Mouse (Mus musculus) kidney, postnatal 0 days (tissue): Measurements from ENCODE around the gene Uhrf1bp1. TPM values are rescaled to one million over a fixed set of nuclear protein-coding genes. Genes with fewer than 3 reads are reported as not detected.
A peak's percentile ranks its signal among the peaks of the same experiment; 100 is the strongest.

Source experiments
- ATAC-seq: fragments of 200-750 bp; cut with Nextera tagmentation; replicated peaks from 2 replicates; pipeline ENCODE4 v1.8.0; 2017; ENCODE audit warnings: low read depth, moderate number of reproducible peaks, moderate TSS enrichment, moderate library complexity; ENCODE audit not compliant: low FRiP score
- DNase-seq: peaks from one replicate; pipeline ENCODE4 v3.0.0-alpha.2; 2016; ENCODE audit warnings: low spot score
- H3K27ac ChIP-seq: fragments of 300-500 bp; sonication (generic); 2 replicates; pipeline ENCODE4 v1.5.1; 2014; ENCODE audit warnings: mild to moderate bottlenecking
- H3K27me3 ChIP-seq: fragments of 300-500 bp; sonication (generic); 2 replicates; pipeline ENCODE4 v1.6.1; 2014; ENCODE audit warnings: low read length, mixed read lengths; ENCODE audit not compliant: insufficient read depth
- H3K36me3 ChIP-seq: fragments of 300-500 bp; sonication (generic); 2 replicates; pipeline ENCODE4 v1.6.1; 2014; ENCODE audit warnings: low read length, mixed read lengths; ENCODE audit not compliant: insufficient read depth
- H3K4me1 ChIP-seq: fragments of 300-500 bp; sonication (generic); replicated peaks from 2 replicates; pipeline ENCODE4 v1.6.1; 2014; ENCODE audit warnings: antibody characterized with exemption, low read length, mixed read lengths; ENCODE audit not compliant: insufficient read depth
- H3K4me2 ChIP-seq: fragments of 300-500 bp; sonication (generic); 2 replicates; pipeline ENCODE4 v1.6.1; 2014; ENCODE audit warnings: mild to moderate bottlenecking, low read length, moderate library complexity, mixed read lengths
- H3K4me3 ChIP-seq: fragments of 300-500 bp; sonication (generic); replicated peaks from 2 replicates; pipeline ENCODE4 v1.5.1; 2014; ENCODE audit warnings: low read depth, low read length
- H3K9ac ChIP-seq: fragments of 300-500 bp; sonication (generic); 2 replicates; pipeline ENCODE4 v1.6.1; 2014; ENCODE audit warnings: low read depth, low read length
- H3K9me3 ChIP-seq: fragments of 300-500 bp; sonication (generic); replicated peaks from 2 replicates; pipeline ENCODE4 v1.6.1; 2016; ENCODE audit warnings: low read length, inconsistent platforms, mixed read lengths
- CTCF ChIP-seq: IDR thresholded peaks from 2 replicates; pipeline ENCODE4 v1.5.1; 2016; ENCODE audit warnings: antibody characterized with exemption, low read depth, mild to moderate bottlenecking, moderate library complexity
- WGBS: fragments of 180-500 bp; shearing (Covaris S2); extraction: QIAGEN DNeasy Blood & Tissue Kit; methylation state at CpG from one replicate; pipeline ENCODE4 v1.1.7; 2014; 5-methylcytosine and 5-hydroxymethylcytosine counted together
- polyA plus RNA-seq: library from polyadenylated mRNA; unstranded; fragments of >200 nt; fragmentation: Nextera tagmentation; extraction: Ambion mirVana; gene quantifications from 2 replicates; pipeline ENCODE4 v1.2.1, GENCODE M21; 2015

Uhrf1bp1 gene
- polyA plus RNA-seq, 1 experiment from 2014 or later = 3.4 TPM

DNA sequence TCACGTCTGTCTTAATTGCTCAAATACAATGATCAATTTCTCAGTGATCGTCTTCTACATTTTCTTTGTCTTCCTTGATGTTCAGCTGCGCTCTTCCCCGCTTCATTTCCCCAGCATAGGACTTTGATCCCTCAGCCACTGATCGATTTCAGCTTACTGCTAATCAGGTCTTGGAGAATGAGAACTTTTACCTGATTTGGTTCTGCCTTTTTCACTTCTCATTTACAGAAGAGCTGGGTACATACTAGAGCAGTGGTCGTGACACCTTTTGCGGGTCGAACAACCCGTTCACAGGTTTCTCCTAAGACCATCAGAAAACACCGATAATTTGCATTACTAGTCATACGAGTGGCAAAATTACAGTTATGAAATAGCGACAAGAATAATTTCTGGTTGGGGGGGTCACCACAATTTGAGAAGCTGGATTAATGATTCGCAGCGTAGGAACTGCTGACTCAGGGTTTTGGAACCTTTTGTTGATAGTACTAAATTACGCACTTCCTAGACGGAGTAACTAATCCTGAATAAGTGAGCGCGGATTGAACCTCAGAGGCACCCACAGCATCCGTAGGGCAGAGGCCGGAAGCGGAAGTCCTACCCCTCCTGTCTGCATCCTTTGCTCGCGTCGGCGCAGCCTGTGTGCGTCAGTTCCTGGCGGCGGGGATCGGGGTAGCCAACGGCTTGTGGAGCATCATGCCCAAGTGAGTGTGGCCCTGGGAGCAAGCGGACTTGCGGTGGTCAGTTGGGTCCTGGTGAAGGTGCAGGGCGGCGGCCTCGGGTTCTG, 16.6 kb upstream of the Uhrf1bp1 start:
- Histone ChIP-seq H3K4me2 (peak overlapping the region; percentile 77), H3K36me3 (peaks cover 17% of the 10 kb centered on the region; the same call in 1 of the 2 replicates), H3K4me3 (peak overlapping the region; percentile 84), H3K9me3 (no peaks in the 10 kb centered on the region), H3K27me3 (no peaks in the 10 kb centered on the region), H3K27ac (peak overlapping the region; percentile 56), H3K9ac (peak overlapping the region; percentile 83), H3K4me1 (peaks cover 4% of the 10 kb centered on the region; the same call in 1 of the 2 replicates)
- peak; percentile 98 for ATAC-seq
- peak; percentile 99 for DNase-seq
- TF ChIP-seq CTCF = peak; percentile 7; the same call in 1 of the 2 replicates
- WGBS = 1% methylated on average over 35 of the region's 35 CpGs

GRCm38 (mm10) chr17:27848351-27848750, 7.9 kb upstream of the Uhrf1bp1 start:
- peak; percentile 16; the same call in 1 of the 2 replicates for TF ChIP-seq CTCF
- Histone ChIP-seq H3K36me3 (peaks cover 58% of the 10 kb centered on the region), H3K27ac (no peak overlapping the region), H3K4me1 (no peaks in the 10 kb centered on the region), H3K27me3 (no peaks in the 10 kb centered on the region), H3K9me3 (no peaks in the 10 kb centered on the region), H3K4me3 (no peak overlapping the region), H3K4me2 (no peak overlapping the region), H3K9ac (no peak overlapping the region)
- DNase-seq (no peak), ATAC-seq (no peak)
- WGBS = 97% methylated on average over 1 of the region's 1 CpGs

DNA sequence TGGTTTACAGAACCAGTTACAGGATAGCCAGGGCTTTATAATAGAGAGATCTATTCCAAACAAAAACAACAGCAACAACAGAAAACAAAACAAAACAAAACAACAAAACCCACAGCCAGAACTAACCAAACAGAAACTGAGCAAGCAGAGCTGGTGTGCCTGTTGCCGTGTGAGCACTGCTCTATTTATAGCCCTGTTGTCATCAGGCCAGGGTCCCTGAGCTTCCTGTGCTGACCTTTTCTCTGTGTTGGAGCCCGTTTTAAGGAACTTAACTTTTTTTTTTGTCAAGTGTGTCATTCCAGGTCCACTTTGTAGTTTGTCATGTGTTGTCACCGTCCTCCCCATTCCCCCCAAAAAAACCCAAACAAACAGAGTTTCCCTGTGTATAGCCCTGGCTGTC, 5.2 kb upstream of the Uhrf1bp1 start:
- Histone ChIP-seq H3K36me3 (peaks cover 48% of the 10 kb centered on the region), H3K27me3 (no peaks in the 10 kb centered on the region), H3K9me3 (no peaks in the 10 kb centered on the region), H3K4me2 (no peak overlapping the region), H3K4me3 (no peak overlapping the region), H3K27ac (no peak overlapping the region), H3K4me1 (no peaks in the 10 kb centered on the region), H3K9ac (no peak overlapping the region)
- DNase-seq = no peak
- no peak for TF ChIP-seq CTCF
- no peak for ATAC-seq
- 59% methylated on average over 3 of the region's 3 CpGs for WGBS

DNA sequence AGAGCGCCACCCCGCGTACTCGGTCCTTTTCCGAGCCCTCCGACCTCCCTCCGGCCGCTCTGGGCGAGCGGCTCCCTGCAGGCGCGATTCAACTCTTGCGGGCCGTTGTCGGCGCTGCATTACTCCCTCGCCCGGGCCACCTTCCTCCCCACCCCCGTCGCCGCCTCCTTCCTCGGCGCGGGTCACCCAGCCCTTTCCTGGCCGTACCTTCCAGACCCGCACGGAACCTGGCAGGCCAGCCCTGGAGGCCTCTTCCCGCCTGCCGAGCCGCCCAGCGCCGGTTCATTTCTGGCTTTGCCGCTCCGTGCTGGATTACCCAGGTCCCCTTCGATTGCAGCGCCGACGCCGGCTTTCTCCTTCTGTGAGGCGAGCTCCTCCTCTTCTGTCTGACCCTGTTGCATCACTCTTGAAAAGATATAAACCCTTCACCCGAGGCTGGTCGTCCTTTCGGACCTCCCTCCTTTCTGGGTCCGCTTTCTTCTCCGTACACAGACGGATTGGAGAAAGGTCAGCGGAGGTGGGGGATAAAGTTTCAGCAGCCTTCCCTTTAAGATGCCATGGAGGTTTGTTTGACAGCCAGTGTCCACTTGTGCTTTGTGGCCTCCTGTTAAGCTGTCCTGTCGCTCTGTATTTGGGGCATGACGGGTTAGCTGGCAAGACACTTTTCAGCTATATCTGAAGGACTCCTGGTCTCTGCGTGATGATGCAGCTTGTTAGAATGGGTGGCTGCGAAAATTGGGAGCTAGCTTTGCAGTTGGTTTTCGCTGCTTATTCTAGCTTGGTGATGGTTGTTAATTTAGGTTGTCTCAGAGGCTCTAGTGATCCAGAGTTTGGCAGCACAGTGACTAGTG, 782 bp downstream of the Uhrf1bp1 start:
- no peak for TF ChIP-seq CTCF
- H3K36me3 ChIP-seq = peaks cover 16% of the 10 kb centered on the region; the same call in 1 of the 2 replicates
- H3K27me3 ChIP-seq = no peaks in the 10 kb centered on the region
- no peaks in the 10 kb centered on the region for H3K9me3 ChIP-seq
- DNase-seq (peak; percentile 74), ATAC-seq (peak; percentile 73)
- peak overlapping the region; percentile 89 for H3K4me2 ChIP-seq
- H3K27ac ChIP-seq = peak overlapping the region; percentile 89
- peaks cover 18% of the 10 kb centered on the region for H3K4me1 ChIP-seq
- H3K9ac ChIP-seq = peak overlapping the region; percentile 92
- peak overlapping the region; percentile 93 for H3K4me3 ChIP-seq
- 1% methylated on average over 43 of the region's 52 CpGs for WGBS

DNA sequence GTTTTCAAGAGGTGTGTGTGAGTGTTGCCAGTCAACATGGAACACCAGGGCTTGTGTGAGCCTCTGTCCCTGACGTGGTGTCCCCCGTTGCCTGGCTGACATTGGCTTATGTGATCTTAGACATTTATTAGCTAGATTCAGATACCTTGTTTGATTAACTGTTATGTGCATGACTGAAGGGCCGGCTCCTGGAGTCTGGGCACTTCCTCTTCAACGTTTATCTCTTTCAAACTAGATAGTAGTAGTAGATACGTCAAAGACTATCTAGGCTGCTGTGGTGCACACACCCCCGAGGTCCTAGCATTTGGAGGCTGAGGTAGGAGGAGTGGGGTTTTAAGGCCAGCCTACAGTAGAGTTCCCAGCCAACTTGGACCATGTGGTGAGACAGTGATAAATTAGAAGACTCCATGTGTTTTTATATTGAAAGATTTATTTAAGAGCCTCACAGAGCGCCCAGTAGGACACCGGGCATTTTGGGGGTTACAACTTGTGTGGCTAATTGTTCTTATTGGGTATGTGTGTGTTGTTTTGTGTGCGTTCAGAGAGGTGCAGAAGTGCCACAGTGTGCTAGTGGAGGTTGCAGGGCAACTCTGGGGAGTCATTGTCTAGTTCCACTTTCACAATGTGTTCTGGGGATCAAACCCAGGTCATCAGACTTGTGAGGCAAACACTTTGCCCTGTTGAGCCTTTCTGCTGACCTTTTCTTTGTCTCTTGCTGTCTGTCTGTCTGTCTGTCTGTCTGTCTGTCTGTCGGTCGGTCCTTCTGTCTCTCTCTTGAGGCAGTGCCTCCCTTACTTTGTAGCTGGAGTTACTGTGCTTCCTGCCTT, 1.6 kb downstream of the Uhrf1bp1 start:
- Histone ChIP-seq H3K4me2 (peak overlapping the region; percentile 89), H3K9me3 (no peaks in the 10 kb centered on the region), H3K36me3 (peaks cover 9% of the 10 kb centered on the region; the same call in 1 of the 2 replicates), H3K4me3 (peak overlapping the region; percentile 93), H3K9ac (peak overlapping the region; percentile 92), H3K27me3 (no peaks in the 10 kb centered on the region), H3K27ac (0 out of 2 replicates have a peak overlapping the region, but pooled peaks have one; percentile 89), H3K4me1 (peaks cover 18% of the 10 kb centered on the region)
- DNase-seq (no peak), ATAC-seq (no peak)
- no peak for TF ChIP-seq CTCF
- WGBS = 30% methylated on average over 11 of the region's 11 CpGs

DNA sequence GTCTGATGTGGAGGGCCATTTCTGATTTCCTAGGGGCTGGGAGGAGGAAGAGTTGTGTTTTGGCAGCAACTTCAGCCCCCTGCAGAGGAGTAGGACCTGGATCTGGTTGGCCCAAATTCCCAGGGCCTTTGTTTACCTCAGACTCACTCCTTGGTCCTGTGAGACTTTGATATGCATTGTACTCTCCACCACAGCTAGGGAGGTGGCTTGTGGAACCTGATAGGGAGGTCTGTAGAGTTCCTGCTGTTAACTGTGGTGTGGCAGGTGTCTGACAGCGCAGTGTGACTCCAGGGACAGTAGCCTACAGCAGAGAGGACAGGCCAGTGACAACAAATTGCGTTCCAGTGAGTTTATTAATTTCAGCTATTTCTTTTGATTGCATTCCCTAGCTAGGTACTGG, 2.9 kb downstream of the Uhrf1bp1 start:
- peaks cover 3% of the 10 kb centered on the region; the same call in 1 of the 2 replicates for H3K36me3 ChIP-seq
- no peaks in the 10 kb centered on the region for H3K9me3 ChIP-seq
- no peak overlapping the region for H3K4me3 ChIP-seq
- peaks cover 18% of the 10 kb centered on the region for H3K4me1 ChIP-seq
- no peak overlapping the region for H3K9ac ChIP-seq
- ATAC-seq (no peak), DNase-seq (peak; percentile 40)
- 0 out of 2 replicates have a peak overlapping the region, but pooled peaks have one; percentile 89 for H3K4me2 ChIP-seq
- no peaks in the 10 kb centered on the region for H3K27me3 ChIP-seq
- no peak for TF ChIP-seq CTCF
- 39% methylated on average over 2 of the region's 2 CpGs for WGBS
- H3K27ac ChIP-seq = no peak overlapping the region
